Mouse (Mus musculus) heart, embryonic 16.5 days (tissue): ENCODE measurements around the gene 1190005I06Rik. TPM values are rescaled to one million over a fixed set of nuclear protein-coding genes. Genes with fewer than 3 reads are reported as not detected.
A peak's percentile ranks its signal among the peaks of the same experiment; 100 is the strongest.

ENCODE experiments used
- ATAC-seq: fragments of 200-750 bp; cut with Nextera tagmentation; replicated peaks from 2 replicates; pipeline ENCODE4 v1.8.0; 2017; ENCODE audit warnings: moderate number of reproducible peaks; ENCODE audit not compliant: insufficient read depth, low FRiP score; ENCODE audit errors: extremely low read depth
- H3K27ac ChIP-seq: fragments of 300-500 bp; sonication (generic); 2 replicates; pipeline ENCODE4 v1.5.1; 2014; ENCODE audit warnings: mild to moderate bottlenecking, low read length, control low read depth, moderate library complexity
- H3K27me3 ChIP-seq: fragments of 300-500 bp; sonication (generic); 2 replicates; pipeline ENCODE4 v1.6.1; 2014; ENCODE audit warnings: low read length, mixed read lengths; ENCODE audit not compliant: control insufficient read depth, insufficient read depth
- H3K36me3 ChIP-seq: fragments of 300-500 bp; sonication (generic); 2 replicates; pipeline ENCODE4 v1.6.1; 2014; ENCODE audit not compliant: control insufficient read depth, insufficient read depth
- H3K4me1 ChIP-seq: fragments of 300-500 bp; sonication (generic); 2 replicates; pipeline ENCODE4 v1.6.1; 2014; ENCODE audit warnings: low read length, mixed read lengths; ENCODE audit not compliant: control insufficient read depth, insufficient read depth
- H3K4me2 ChIP-seq: fragments of 300-500 bp; sonication (generic); 2 replicates; pipeline ENCODE4 v1.6.1; 2014; ENCODE audit warnings: low read depth, mild to moderate bottlenecking, control low read depth, low read length
- H3K4me3 ChIP-seq: fragments of 300-500 bp; sonication (generic); 2 replicates; pipeline ENCODE4 v1.5.1; 2014; ENCODE audit warnings: mild to moderate bottlenecking, control low read depth, low read length
- H3K9ac ChIP-seq: fragments of 300-500 bp; sonication (generic); 2 replicates; pipeline ENCODE4 v1.6.1; 2014; ENCODE audit warnings: low read length, control low read depth
- H3K9me3 ChIP-seq: fragments of 300-500 bp; sonication (generic); replicated peaks from 2 replicates; pipeline ENCODE4 v1.6.1; 2016; ENCODE audit warnings: low read length; ENCODE audit not compliant: control insufficient read depth
- WGBS: fragments of 180-500 bp; shearing (Covaris S2); extraction: QIAGEN DNeasy Blood & Tissue Kit; methylation state at CpG from one replicate; pipeline ENCODE4 v1.1.7; 2014; 5-methylcytosine and 5-hydroxymethylcytosine counted together
- polyA plus RNA-seq: library from polyadenylated mRNA; unstranded; fragments of >200 nt; fragmentation: Nextera tagmentation; extraction: Ambion mirVana; gene quantifications from 2 replicates; pipeline ENCODE4 v1.2.1, GENCODE M21; 2015

Gene 1190005I06Rik
- polyA plus RNA-seq, 1 experiment from 2014 or later = 5.6 TPM

GRCm38 (mm10) chr8:120594571-120594970, 52.9 kb downstream of the 1190005I06Rik start:
- ATAC-seq = no peak
- Histone ChIP-seq H3K36me3 (no peaks in the 10 kb centered on the region), H3K4me3 (no peak overlapping the region), H3K9ac (no peak overlapping the region), H3K4me1 (peaks cover 9% of the 10 kb centered on the region), H3K27me3 (no peaks in the 10 kb centered on the region), H3K27ac (no peak overlapping the region), H3K4me2 (no peak overlapping the region), H3K9me3 (0 out of 2 replicates have a peak, but pooled peaks cover 2% of the 10 kb centered on the region)
- 83% methylated on average over 5 of the region's 5 CpGs for WGBS

- no peak overlapping the region for H3K4me3 ChIP-seq
- no peak overlapping the region for H3K4me2 ChIP-seq
- no peak overlapping the region for H3K27ac ChIP-seq
- no peak overlapping the region for H3K9ac ChIP-seq
- H3K9me3 ChIP-seq = 0 out of 2 replicates have a peak, but pooled peaks cover 2% of the 10 kb centered on the region
- no peak for ATAC-seq
- no peaks in the 10 kb centered on the region for H3K27me3 ChIP-seq
- WGBS = 60% methylated on average over 10 of the region's 10 CpGs
- H3K4me1 ChIP-seq = peaks cover 17% of the 10 kb centered on the region
- H3K36me3 ChIP-seq = no peaks in the 10 kb centered on the region
These were observed 55.7 kb downstream of the 1190005I06Rik start for GRCm38 (mm10) chr8:120591587-120592292.

- WGBS = 36% methylated on average over 2 of the region's 2 CpGs
- peak; percentile 3; the same call in 1 of the 2 replicates for ATAC-seq
These were observed 57.5 kb downstream of the 1190005I06Rik start for GRCm38 (mm10) chr8:120589921-120590320.

GRCm38 (mm10) chr8:120588908-120589771, 58.3 kb downstream of the 1190005I06Rik start, which contains the start of gene Gins2:
Gene Gins2 (minus strand): TSS chr8:120589304.
- peak within 1 kb of the TSS; percentile 63 for H3K4me3 ChIP-seq
- under 1% methylated on average over 67 of the region's 67 CpGs for WGBS
- H3K9ac ChIP-seq = peak within 1 kb of the TSS; percentile 79
- 0 out of 2 replicates have a peak, but pooled peaks cover 4% of the 10 kb centered on the region for H3K36me3 ChIP-seq
- H3K27ac ChIP-seq = peak within 1 kb of the TSS; percentile 90
- peaks cover 17% of the 10 kb centered on the region for H3K4me1 ChIP-seq
- H3K27me3 ChIP-seq = no peaks in the 10 kb centered on the region
- H3K9me3 ChIP-seq = no peaks in the 10 kb centered on the region
- peak; percentile 97 for ATAC-seq
- peak within 1 kb of the TSS; percentile 96 for H3K4me2 ChIP-seq

More at GRCm38 (mm10) chr8:120589921-120590320, 57.5 kb downstream of the 1190005I06Rik start:
- Histone ChIP-seq H3K36me3 (0 out of 2 replicates have a peak, but pooled peaks cover 2% of the 10 kb centered on the region), H3K4me1 (peaks cover 17% of the 10 kb centered on the region), H3K4me3 (peak overlapping the region; percentile 61), H3K9me3 (0 out of 2 replicates have a peak, but pooled peaks cover 2% of the 10 kb centered on the region), H3K4me2 (peak overlapping the region; percentile 91), H3K27me3 (no peaks in the 10 kb centered on the region), H3K9ac (peak overlapping the region; percentile 76), H3K27ac (peak overlapping the region; percentile 90)

- Histone ChIP-seq H3K27ac (no peak overlapping the region), H3K4me1 (peaks cover 16% of the 10 kb centered on the region), H3K27me3 (no peaks in the 10 kb centered on the region), H3K9ac (no peak overlapping the region), H3K36me3 (peaks cover 16% of the 10 kb centered on the region; the same call in 1 of the 2 replicates), H3K9me3 (no peaks in the 10 kb centered on the region), H3K4me3 (no peak overlapping the region), H3K4me2 (no peak overlapping the region)
- WGBS = 78% methylated on average over 10 of the region's 10 CpGs
- no peak for ATAC-seq
These were observed 61.9 kb downstream of the 1190005I06Rik start for GRCm38 (mm10) chr8:120585521-120585920.

GRCm38 (mm10) chr8:120581811-120582210, 65.6 kb downstream of the 1190005I06Rik start:
- WGBS = 65% methylated on average over 8 of the region's 8 CpGs
- Histone ChIP-seq H3K4me3 (no peak overlapping the region), H3K36me3 (peaks cover 50% of the 10 kb centered on the region), H3K27me3 (no peaks in the 10 kb centered on the region), H3K4me2 (no peak overlapping the region), H3K9me3 (no peaks in the 10 kb centered on the region), H3K9ac (no peak overlapping the region), H3K4me1 (peaks cover 3% of the 10 kb centered on the region; the same call in 1 of the 2 replicates), H3K27ac (no peak overlapping the region)
- ATAC-seq = no peak

GRCm38 (mm10) chr8:120581329-120581728, 66.1 kb downstream of the 1190005I06Rik start:
- ATAC-seq = no peak
- Histone ChIP-seq H3K27ac (no peak overlapping the region), H3K36me3 (peaks cover 54% of the 10 kb centered on the region), H3K4me2 (no peak overlapping the region), H3K9me3 (no peaks in the 10 kb centered on the region), H3K27me3 (no peaks in the 10 kb centered on the region), H3K9ac (no peak overlapping the region), H3K4me3 (no peak overlapping the region), H3K4me1 (peaks cover 3% of the 10 kb centered on the region; the same call in 1 of the 2 replicates)
- 85% methylated on average over 12 of the region's 12 CpGs for WGBS

- H3K4me2 ChIP-seq = no peak overlapping the region
- peaks cover 4% of the 10 kb centered on the region; the same call in 1 of the 2 replicates for H3K4me1 ChIP-seq
- H3K36me3 ChIP-seq = peaks cover 60% of the 10 kb centered on the region
- H3K27ac ChIP-seq = no peak overlapping the region
- no peaks in the 10 kb centered on the region for H3K27me3 ChIP-seq
- no peak overlapping the region for H3K4me3 ChIP-seq
- no peak for ATAC-seq
- 74% methylated on average over 8 of the region's 8 CpGs for WGBS
- H3K9ac ChIP-seq = no peak overlapping the region
- H3K9me3 ChIP-seq = no peaks in the 10 kb centered on the region
These were observed 67.0 kb downstream of the 1190005I06Rik start for GRCm38 (mm10) chr8:120580336-120581000.
